Mouse (Mus musculus): ENCODE measurements at regions not wholly inside any gene's neighbourhood (a gene's known extent, or its start where the extent isn't known, plus 50 kb on each side); places are given as distances from the start of the nearest gene placed in this dataset.

DNA sequence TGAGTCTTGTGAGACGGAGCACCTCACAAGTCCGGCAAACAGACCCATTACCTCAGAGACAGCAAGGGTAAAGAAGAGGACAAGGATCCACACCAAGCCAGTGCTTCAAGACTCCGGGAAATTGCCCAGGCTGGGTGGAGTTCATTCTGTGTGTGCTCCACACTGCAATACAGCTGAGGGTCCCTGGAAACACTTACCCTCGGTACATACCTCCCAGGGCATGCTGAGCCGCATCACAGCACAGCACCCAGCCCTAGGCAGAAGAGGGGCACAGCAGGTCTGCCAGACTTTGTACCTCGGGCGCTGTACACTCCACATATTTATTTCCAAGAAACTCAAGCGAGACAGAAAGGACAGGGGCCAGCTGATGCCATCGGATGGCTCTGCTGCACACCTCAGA, 54.5 kb upstream of the Cmc1 start:
- DNase-seq (ENCODE audit: low read depth), result no peak

DNA sequence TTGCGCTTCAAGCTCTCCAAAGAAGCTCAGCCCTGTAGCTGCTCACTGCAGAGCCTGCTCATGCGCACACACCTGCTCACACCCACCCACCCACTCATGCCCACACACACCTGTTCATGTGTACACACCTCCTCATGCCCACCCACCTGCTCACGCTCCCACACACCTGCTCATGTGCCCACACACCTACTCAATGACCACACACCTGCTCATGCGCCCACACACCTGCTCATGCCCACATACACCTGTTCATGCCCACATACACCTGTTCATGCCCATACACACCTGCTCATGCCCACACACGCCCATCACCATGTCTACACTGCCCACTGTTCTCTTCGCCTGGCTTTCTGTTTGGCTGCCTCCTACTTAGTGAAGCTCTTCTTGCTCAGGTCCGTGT, 56.5 kb upstream of the Cmc1 start:
- DNase-seq (ENCODE audit: low read depth), result no peak

DNA sequence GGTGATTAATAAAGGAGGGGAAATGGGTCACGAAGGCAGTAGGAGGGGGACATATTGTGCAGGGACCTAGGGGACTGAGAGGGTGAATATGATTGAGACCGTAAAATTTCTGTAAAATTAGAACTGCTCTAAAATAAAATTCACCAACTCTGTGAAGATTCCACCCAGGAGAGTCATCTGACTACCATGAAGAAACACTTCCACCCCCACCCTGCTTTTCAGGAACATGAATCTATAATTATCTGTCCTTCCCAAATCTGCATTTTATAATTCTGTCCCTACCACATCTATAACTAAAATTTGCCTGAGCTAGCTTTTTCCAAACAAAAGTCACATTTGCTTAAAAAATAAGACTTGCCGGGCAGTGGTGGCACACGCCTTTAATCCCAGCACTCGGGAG, 69.7 kb upstream of the Cmc1 start:
- DNase-seq (ENCODE audit: low read depth), result no peak

DNA sequence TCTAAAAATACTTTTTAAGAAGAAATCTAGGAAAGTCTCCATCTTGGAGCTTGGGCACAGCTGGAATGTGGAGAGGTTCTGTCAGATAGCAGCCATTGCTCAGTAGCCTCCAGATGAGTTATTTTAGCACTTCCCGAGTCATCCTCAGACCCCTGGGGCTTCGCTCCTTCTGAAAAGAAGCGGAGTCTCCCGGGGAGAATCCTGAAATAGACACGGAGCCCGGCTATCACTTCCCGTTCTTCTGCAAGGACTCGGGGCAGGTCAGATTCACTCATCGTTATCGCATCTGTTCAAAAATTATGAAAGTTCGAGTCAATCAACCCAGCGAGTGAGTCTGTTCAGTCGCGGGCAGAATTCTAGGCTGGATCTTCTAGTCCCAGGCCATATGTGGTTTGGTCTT, 71.2 kb upstream of the Cmc1 start:
- no peak for DNase-seq (ENCODE audit: low read depth)

DNA sequence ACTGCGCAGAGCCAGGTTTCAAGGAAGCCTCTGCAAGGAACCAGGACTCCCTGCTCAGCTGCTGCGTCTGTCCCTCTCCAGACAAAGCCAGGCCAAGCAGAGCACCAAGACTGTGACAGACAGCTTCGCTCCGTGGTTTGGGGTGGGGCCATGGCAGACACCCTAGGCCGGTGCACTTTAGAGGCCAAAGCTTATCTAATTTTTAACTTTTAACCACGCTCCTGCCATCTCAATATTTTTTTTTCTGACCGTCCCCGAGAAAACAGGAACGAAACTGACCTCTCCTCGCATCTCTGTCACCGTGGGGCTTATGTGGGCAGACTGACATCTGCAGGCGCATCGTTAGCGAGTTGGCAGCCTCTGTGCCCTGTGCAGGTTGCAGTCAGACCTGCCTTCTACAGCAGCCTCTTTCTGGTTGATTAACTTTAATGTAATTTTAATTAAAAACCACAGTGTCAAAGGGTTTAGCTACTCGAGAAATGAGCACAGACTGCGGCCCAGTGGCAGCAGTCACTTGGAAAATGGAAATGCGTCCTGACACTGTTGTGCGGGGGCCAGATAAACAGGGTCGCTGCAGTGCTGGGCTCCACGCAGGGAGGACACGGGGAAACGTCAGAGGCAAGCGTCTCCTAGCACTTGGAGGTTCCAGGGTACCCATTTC, 77.6 kb upstream of the Cmc1 start:
- no peak for DNase-seq (ENCODE audit: low read depth)

DNA sequence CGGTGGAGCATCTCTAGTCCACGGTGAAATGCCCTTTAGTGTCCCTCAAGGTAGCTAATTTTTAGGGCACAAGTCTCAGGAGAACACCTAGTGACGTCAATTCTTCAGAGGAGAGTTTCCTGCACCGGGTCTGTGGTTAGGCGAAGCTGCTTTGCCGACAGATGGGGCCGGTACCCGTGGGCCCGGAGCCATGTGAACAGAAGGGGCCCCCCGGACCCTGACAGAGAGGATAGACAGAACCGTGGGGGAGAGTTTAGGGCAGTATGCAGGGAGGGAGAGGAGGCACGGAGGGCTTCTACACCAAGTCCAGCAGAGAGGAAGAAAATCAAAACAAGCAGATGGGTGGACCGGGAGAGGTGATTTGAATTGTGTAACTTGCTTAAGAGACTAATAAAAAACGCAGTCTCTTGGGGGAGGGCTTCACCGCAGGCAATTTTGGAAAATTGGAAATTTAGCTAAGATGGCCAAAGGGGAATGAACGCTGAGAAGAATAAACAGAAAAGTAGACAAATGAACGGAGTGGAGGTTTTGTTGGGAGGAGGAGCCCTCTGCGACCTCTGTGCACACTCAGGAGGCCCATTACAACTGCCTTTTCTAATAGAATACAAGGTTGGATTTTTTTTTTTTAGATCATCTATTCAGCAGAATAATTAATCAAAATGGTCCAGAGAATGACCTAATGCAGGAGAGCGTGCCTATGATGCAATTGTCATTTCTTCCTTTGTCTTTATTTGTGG, 78.9 kb upstream of the Cmc1 start:
- peak; percentile 9 for DNase-seq (ENCODE audit: low read depth)

DNA sequence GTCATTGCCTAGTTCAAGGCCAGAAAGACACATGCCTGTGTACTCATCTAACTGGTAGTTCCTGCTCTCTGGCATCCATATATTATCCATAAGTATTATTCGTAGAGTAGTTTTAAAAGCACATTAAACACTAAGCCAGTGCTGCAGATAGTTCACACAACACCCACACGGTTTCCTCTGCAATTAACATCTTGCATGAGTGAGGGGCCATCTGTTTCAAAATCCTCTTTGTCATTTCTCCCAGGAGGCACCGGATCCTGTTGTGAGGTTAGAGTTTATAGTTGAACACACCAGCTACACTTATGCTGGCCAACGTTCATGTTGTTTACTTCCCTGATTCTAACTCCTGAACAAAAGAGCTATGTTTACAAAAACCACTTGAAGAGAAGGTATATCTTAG, 90.7 kb upstream of the Cmc1 start:
- no peak for DNase-seq (ENCODE audit: low read depth)

DNA sequence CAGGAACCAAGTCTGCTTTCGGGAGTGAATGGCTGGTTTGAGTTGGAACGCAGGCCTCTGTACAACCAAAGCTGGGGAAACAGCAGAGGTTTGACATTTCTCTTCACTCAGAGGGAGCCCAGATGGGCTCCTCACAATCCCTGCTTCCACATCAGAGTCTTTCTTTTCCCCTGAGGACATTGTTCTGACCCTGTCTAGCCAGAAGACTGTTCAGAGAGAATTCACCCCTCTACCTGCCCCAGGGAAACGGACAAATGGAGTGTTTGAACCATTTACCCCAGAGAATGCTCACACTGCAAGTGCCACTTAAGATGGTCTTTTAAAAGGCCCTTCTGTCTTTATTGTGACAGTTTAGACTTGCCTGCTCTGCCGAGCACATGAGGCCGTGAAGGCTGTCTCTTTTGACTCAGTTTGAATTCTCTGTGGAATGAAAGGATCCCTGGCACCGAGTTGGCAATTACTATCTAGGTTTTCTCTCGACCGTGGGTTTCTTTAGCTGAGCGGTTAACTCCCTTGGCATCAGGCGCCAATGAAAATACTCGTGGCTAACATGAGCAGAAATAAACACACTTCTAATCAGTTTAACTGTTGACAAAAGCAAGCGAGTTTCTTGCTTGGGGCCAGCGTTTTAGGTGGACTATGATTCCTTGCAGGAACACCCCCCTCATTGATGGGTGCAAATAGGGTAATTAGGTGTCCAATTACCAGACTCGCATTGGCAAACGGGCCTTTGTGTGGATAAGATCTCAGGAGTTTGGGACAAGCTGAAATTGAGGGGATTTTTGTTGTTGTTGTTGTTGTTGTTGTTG, 97.0 kb upstream of the Cmc1 start:
- DNase-seq (ENCODE audit: low read depth), result no peak

DNA sequence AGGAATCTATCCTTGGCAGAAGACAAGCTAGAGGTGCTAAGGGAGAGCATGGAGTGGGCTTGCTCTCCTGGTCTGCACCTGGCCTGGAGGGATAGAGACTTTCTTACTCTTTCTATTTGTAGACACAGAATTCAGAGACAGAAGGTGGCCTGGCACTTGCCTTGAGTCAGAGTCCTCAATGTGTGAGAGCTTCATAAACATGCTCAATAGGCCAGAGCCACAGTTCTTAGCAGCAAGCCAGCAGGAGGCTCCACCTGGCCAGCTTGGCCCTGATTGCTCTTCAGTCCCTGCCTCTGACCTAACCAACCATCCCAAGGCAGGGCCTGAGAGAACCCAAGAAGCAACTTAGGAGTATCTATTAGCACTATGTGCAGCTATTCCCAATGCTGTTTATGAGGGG, 103.9 kb upstream of the Cmc1 start:
- peak; percentile 14 for DNase-seq (ENCODE audit: low read depth)

DNA sequence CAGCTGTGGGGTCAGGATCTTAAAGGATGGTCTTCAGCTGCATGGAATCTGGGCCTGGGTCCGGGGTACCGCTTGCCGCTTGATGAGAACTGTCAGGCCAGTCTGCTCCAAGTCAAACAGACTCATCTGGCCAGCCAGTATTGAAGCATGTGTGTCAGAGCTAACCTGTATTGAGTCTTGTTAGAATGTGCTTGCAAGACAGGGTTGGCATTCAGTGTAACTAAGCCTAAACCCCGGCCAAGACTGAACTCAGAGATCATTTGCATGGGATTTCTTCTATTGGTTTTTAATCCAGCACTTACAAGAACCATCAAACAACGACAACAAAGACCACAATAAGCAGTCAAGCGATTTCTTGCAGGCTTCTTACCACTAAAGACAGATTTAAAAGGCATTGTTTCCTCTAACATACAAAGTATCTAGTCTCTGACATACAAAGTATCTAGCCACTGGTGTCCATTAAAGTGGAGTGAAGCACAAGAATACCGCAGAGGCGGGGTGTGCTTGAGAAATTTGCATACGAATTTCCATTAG, 105.3 kb upstream of the Cmc1 start:
- no peak for DNase-seq (ENCODE audit: low read depth)

DNA sequence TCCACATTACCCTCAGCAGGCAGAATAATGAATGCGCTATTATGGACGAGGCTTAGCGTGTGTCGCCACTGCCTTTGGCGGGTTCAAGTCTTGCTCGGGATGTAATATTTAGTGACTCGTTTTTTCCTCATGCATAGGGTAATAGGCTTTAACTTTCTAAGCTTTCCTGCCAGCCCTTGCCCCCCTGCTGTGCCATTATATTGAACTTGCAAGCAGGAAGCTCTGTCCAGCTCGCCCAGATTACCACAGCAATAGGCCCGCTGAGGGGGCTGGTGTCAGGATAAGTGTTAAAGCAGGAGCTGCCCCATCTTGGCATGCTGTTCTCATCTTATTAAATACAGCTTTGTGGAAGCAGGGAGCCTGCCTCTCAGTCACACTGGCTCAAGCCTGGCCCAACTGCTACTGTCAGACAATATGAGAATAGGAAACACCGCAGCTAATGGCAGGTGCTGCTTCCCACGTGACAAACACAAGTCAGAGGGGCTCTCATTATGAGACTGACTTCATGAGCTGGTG, 105.8 kb upstream of the Cmc1 start:
- DNase-seq (ENCODE audit: low read depth), result no peak

DNA sequence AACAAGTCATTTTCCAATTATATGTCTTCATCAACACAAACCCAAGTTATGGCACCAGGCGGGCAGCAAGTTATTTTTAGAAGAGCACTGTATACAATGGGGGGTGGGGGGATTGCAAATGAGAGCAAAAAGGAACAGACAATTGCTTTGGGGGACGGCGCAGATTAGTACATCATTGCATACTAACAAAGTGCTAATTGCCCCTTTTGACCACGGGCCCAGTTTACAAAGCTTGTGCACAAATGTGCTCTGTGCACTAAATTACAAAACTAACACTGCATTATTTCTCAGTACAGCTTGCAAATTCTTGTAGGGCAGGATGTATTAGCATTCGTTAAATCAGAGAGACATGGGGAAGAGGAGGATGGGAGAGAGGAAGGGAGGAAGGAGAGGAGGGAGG, 116.3 kb upstream of the Cmc1 start:
- DNase-seq (ENCODE audit: low read depth), result no peak

DNA sequence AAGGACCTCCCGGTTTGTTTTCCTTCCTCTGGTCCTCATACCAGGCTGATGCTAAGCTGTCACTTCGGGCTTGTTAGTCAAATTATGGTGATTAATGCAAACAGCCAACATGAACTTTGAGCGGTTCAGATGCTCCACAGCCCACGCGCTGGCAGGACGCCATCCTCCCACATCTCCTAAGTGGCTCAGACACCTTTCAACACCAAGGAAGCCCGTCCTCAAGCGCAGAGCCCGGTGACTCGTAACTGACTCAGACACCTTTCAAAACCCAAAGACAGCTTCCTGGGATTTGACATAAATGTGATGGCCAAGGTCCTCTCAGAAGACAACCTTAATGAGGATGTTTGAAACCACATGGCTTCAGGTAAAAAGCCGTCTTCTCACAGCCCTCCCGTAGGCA, 121.7 kb upstream of the Cmc1 start:
- DNase-seq (ENCODE audit: low read depth), result peak; percentile 54

DNA sequence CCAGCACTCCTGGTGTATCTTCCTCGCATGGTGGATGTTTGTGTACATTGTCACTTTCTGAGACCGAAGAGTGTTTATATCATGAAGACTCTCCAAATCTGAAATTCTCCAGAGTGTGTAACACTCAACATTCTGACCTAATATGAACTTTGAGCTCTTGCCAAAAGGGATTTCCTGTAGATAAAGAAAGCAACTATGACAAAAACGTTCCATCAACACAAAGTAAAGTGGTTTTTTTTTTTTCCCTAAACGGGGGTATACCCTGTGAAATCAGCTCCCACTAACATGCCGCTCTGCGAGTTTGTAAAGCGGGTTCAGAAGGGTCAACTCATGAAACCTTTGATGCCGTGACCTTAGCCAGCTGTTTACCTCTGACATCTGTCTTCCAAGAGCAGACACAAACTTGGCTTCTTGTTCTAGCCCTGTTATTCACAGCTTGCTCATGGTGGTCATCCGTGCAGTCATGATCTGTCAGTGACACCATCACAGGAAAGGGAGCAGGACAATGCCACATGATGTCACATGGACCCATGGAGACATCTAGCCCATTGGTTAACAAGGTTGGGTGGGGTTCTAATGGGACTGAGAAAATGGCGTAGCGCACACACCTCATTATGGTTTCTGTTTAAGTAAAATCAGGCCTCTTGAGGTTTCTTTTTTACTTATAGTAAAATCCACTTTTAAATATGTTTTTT, 122.9 kb upstream of the Cmc1 start:
- peak; percentile 64 for DNase-seq (ENCODE audit: low read depth)

DNA sequence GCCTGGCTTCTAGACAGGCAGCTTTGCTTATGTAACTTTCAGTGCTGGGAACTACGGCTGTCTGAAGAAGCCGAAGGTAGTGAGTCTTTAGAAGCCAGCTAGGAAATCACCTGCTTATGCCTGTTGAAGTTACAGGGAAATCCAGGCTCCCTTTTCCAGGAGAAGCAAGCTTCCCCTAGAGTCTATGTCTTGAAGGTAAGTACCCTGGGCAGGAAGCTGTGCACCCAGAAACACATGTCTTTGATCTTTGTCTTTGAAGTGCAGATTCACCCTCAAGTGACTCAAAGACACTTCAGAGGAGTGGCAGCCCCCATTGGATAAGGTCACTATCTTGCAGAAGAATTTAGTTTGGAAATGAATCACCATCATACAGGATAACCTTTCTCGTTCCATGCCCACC, 135.5 kb upstream of the Cmc1 start:
- peak; percentile 50 for DNase-seq (ENCODE audit: low read depth)

DNA sequence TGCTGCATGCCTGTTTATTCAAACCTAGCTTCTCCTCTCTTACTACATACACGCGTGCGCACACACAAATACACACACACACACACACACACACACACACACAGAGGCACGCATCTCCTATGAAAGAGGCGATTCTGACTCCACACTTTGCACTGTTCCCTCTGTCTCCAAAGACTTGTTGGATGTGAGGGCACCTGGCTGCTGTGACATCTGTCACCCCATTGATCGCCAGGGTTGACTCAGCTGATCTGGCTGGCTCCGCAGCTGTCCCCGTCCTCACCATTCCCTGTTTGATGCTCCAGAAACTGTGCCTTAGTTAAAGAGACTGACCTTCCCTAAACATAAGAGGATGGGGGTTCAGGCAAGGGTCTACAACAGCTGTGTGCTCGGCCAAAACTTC, 137.6 kb upstream of the Cmc1 start:
- DNase-seq (ENCODE audit: low read depth), result no peak

DNA sequence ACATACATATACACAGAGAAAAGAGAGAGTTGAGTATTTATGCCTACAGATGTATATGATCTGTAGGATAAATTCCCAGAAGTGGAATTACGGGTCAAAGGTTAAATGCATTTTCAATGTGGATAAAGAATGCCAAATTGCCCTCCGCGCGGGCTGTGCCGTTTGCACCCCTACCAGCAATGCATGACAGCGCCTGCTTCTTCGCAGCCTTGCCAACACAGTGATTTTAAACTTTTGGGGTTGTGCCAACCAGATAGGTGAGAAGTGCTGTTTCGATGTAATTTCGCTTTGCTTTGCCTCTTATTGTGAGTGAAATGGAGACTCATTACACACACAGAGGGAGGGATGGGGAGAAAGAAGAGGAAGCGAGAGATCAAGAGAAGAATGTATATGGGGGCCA, 142.9 kb upstream of the Cmc1 start:
- no peak for DNase-seq (ENCODE audit: low read depth)

DNA sequence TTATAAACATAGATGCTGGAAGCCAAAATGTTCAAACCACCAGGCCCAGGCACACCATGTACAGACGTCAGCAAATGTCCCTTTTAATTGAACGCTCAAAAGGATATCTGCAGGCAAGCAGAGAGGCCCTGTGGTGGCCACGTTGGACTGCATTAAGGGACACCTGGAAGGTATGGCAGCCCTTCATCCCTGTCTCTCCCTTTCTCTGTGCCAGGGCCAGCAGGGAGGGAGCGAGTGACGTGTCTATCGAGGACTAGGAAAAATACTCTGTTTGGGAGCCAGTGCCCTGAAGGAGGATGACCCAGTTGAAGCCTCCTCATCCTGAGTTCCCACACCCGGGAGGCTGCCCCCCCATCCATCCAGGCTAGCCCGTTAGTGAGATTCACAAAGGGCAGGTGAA, 144.0 kb upstream of the Cmc1 start:
- no peak for DNase-seq (ENCODE audit: low read depth)

DNA sequence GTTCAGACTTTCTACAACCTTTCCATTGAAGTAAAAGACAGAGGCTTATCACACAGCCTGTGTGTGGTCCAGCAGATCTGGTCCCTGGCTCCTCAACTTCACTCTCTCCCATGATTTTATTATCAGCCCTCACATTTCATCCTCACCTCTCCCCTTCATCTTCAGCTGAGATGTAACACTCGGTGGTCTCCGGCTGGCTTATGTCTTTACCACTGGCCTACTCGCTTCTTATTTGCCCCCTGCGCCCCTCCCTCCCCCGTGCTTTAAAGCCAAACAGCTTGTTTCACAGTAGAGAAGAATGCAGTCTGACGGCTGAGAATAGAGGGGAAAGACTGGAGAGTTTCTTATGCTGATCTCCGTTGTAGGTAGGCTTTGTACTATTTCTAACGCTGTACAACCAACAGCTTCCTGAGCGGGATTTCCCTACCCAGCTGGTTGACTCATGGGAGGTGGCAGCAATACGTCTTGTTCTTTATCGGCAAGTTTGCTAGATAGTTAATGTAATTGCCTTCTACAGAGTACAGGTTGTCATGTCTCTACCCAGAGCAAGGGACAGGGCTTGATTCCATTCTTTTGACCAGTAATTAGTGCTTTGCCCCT, 152.9 kb upstream of the Cmc1 start:
- peak; percentile 56 for DNase-seq (ENCODE audit: low read depth)

DNA sequence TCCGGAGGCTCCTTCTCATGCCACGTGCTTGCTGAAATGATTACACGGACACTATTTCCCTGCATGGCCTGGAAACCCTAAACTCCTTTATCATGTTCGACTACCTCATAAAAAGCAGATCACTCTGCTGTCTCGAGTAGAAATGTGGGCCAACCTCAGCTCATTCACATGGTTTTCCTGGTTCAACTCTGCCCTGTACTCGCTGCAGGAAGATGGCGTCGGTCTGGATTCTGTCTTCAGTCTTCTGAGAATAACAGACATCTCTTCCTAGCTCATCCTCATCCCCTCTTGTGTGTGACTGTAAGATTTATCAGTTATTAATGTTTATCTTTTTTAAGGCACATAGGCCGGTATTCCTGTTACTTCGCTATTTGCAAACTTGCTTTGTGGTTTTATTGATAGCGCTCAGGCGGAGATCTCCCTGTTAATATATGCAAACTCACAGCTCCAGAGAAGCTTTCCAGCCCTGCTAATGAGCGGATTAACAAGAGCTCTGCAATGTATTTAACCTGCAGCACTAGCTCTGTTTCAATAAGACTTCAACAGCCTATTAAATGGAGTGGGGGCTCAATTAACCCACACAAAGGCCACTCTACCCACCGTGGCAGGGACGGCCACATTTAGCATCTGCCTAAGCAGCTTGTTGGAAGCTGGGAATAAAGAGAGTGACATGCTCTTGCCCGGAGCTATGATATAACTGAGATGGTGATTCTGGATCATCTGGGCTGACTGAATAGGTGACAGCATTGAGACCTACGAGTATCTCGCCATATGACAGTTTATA, 159.5 kb upstream of the Eomes start:
- no peak for DNase-seq (ENCODE audit: low read depth)

DNA sequence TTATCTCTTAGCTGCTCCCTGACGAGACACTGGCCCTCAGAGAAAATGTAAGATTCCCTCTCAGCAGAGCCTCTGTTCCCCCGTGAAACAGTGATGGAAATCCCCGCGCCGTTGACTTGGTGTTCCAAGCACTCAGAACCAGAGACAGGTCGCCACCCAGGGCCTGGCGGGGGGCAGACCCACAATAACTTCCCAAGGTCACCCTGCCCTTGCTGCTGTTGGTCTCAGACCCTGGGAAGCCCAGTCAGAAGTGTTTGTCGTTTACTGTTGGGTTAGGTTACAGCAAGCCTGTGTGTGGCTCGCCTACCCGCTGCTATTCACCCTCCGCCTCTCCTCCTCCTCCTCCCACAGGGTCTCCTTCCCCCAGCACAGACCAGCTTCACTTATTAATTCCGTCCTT, 154.2 kb upstream of the Eomes start:
- DNase-seq (ENCODE audit: low read depth), result no peak

Measured in induced T-regulatory cell, adult 2 months (primary cell).